Mouse (Mus musculus) embryo, embryonic 9.5 days (tissue): ENCODE data around the gene Yme1l1.

Experiments
- DNase-seq: peaks from one replicate; pipeline ENCODE4 v3.0.0-alpha.2; 2017; ENCODE audit errors: extremely low spot score

The Yme1l1 gene

GRCm38 (mm10) chr2:23155777-23156607 lies at the start of gene Yme1l1, which contains the start of gene Mastl:
Gene Yme1l1, plus strand, starts transcription at chr2:23156369.
Gene Mastl, minus strand, starts transcription at chr2:23156024.
- peak; percentile 93 for DNase-seq

GRCm38 (mm10) chr2:23119573-23119972 lies 36.6 kb upstream of the Yme1l1 start:
- no peak for DNase-seq

GRCm38 (mm10) chr2:23155199-23155621 lies 959 bp upstream of the Yme1l1 start:
- no peak for DNase-seq

GRCm38 (mm10) chr2:23156608-23157081 lies 476 bp downstream of the Yme1l1 start:
- DNase-seq = no peak

GRCm38 (mm10) chr2:23172305-23172704 lies 16.1 kb downstream of the Yme1l1 start:
- no peak for DNase-seq

- DNase-seq = no peak
Measured at GRCm38 (mm10) chr2:23194366-23194765, 38.2 kb downstream of the Yme1l1 start.

GRCm38 (mm10) chr2:23201034-23201433 lies 44.9 kb downstream of the Yme1l1 start:
- no peak for DNase-seq

- DNase-seq = peak; percentile 8
Measured at GRCm38 (mm10) chr2:23202900-23203670, 46.9 kb downstream of the Yme1l1 start.

- DNase-seq = peak; percentile 18
Measured at GRCm38 (mm10) chr2:23207070-23207526, 50.9 kb downstream of the Yme1l1 start, which contains the start of gene 4931423N10Rik. Gene 4931423N10Rik, plus strand, starts transcription at chr2:23207476.

GRCm38 (mm10) chr2:23213661-23214060 lies 57.5 kb downstream of the Yme1l1 start:
- no peak for DNase-seq

GRCm38 (mm10) chr2:23225199-23225598 lies 69.0 kb downstream of the Yme1l1 start:
- no peak for DNase-seq

- no peak for DNase-seq
Measured at GRCm38 (mm10) chr2:23228463-23228862, 72.3 kb downstream of the Yme1l1 start.

- peak; percentile 62 for DNase-seq
Measured at GRCm38 (mm10) chr2:23234065-23234773, 78.0 kb downstream of the Yme1l1 start.
